Mouse (Mus musculus): ENCODE measurements at regions not wholly inside any gene's neighbourhood (a gene's known extent, or its start where the extent isn't known, plus 50 kb on each side); places are given as distances from the start of the nearest gene placed in this dataset.

DNA sequence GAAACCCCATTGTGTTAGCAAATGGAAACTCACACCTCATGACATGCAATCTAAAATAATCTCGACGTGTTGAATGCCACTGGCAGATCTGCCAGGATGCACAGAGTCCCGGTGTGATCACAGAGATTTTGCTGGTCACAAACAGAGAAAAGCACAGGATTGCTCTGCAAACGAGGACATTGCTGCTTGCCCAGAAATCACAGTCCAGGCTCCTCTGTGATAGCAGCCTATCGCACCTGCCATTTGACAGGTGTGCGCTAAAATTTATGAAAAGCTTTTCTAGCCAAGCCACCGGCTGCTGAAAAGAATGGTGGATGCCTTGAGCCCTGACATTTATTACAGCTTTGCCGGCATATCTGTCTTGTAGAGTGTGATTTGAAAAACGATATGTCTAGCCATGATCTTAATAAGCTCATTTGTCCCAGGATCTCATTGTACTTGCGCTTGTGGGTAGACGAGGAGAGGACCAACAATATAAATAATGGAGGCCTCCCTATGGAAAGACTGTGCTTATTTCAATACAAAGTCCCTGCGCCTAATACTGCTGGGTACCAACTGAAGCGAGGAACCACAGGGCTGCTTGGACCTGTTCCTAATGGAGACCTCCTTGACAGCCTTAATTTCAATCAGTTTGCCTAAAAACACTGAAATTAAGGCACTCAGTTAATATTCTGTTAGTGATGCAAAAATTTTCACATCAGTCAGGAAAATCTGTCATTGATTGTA, 365.8 kb upstream of the Cwc22 start:
- Histone ChIP-seq H3K9ac (ENCODE audit: control insufficient read depth, low read depth, low read length, poor library complexity, severe bottlenecking) (no peak overlapping the region), H3K4me1 (ENCODE audit: control insufficient read depth in 1 of 2, insufficient read depth in 2 of 2, low read length in 2 of 2) (no peaks in the 10 kb centered on the region), H3K9me3 (replicated peaks; ENCODE audit: insufficient read depth, low read length) (no peaks in the 10 kb centered on the region), H3K79me2 (ENCODE audit: control insufficient read depth, insufficient read depth, low read length, poor library complexity) (no peaks in the 10 kb centered on the region), H3K27me3 (ENCODE audit: control insufficient read depth in 1 of 2, insufficient read depth in 2 of 2, low read length in 2 of 2) (no peaks in the 10 kb centered on the region), H3K36me3 (ENCODE audit: control insufficient read depth in 1 of 2, insufficient read depth in 2 of 2, low read length in 2 of 2) (no peaks in the 10 kb centered on the region), H3K27ac (ENCODE audit: control insufficient read depth, low read depth, low read length) (no peak overlapping the region), H3K4me3 (ENCODE audit: control insufficient read depth in 1 of 2, insufficient read depth in 1 of 2, low read depth in 2 of 2, low read length in 2 of 2) (no peak overlapping the region)
- TF ChIP-seq MAFK (IDR thresholded peaks at IDR 0.05; ENCODE audit: borderline replicate concordance, low read depth, low read length) (no peak), ELF1 (IDR thresholded peaks at IDR 0.05; ENCODE audit: low read depth, low read length) (no peak)
- DNase-seq (ENCODE audit: low read depth, low spot score), result no peak

DNA sequence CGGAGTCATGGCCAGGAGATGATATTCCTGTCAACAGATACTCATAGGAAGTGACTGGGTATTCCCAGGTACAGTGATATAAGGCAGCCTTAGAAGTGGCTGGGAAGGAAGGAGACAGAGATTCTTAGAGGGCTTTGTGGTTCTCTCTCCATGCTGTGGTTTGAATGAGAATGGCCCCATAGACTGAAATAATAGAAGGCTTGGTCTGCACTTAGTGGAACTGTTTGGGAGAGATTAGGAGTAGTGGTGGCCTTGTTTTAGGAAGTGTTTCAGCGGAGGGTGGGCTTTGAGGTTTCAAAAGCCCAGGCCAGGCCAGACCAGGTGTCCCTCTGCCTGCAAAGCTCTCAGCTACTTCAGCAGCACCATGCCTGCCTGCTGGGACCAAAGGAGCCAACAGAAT, 363.2 kb upstream of the Cwc22 start:
- H3K27me3 ChIP-seq (ENCODE audit: control insufficient read depth in 1 of 2, insufficient read depth in 2 of 2, low read length in 2 of 2), result no peaks in the 10 kb centered on the region
- H3K79me2 ChIP-seq (ENCODE audit: control insufficient read depth, insufficient read depth, low read length, poor library complexity), result no peaks in the 10 kb centered on the region
- no peak for TF ChIP-seq CHD2 (IDR thresholded peaks at IDR 0.05; ENCODE audit: low read length)
- no peak for TF ChIP-seq USF1 (IDR thresholded peaks at IDR 0.05; ENCODE audit: low read depth, low read length)
- no peak for TF ChIP-seq UBTF (IDR thresholded peaks at IDR 0.05; ENCODE audit: borderline replicate concordance, insufficient read depth, low read depth, low read length)
- no peak for TF ChIP-seq ZNF384 (IDR thresholded peaks at IDR 0.05; ENCODE audit: low read depth, low read length)
- no peak for TF ChIP-seq BHLHE40 (IDR thresholded peaks at IDR 0.05; ENCODE audit: borderline replicate concordance, low read depth, low read length)
- H3K4me1 ChIP-seq (ENCODE audit: control insufficient read depth in 1 of 2, insufficient read depth in 2 of 2, low read length in 2 of 2), result no peaks in the 10 kb centered on the region
- no peak overlapping the region for H3K27ac ChIP-seq (ENCODE audit: control insufficient read depth, low read depth, low read length)
- H3K9me3 ChIP-seq (replicated peaks; ENCODE audit: insufficient read depth, low read length), result no peaks in the 10 kb centered on the region
- H3K9ac ChIP-seq (ENCODE audit: control insufficient read depth, low read depth, low read length, poor library complexity, severe bottlenecking), result no peak overlapping the region
- DNase-seq (ENCODE audit: low read depth, low spot score), result no peak
- no peaks in the 10 kb centered on the region for H3K36me3 ChIP-seq (ENCODE audit: control insufficient read depth in 1 of 2, insufficient read depth in 2 of 2, low read length in 2 of 2)
- no peak overlapping the region for H3K4me3 ChIP-seq (ENCODE audit: control insufficient read depth in 1 of 2, insufficient read depth in 1 of 2, low read depth in 2 of 2, low read length in 2 of 2)

DNA sequence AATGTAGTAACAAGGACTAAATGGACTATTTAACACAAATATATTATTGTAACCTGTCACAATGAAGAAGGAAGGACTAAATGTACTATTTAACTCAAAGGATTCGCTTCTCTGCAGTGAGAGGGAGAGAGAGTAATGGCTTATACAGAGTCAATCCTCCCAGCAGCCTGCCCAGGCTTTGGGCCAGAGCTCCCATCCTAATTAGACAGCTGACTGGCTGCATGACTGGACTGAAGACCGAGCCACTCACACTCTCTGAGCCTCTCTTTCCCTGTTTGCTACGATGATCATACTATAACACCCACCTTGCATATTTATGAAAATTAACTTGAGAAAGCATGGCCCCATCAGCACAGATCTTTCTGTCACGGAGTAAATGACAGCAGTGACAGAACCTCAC, 360.7 kb upstream of the Cwc22 start:
- no peaks in the 10 kb centered on the region for H3K79me2 ChIP-seq (ENCODE audit: control insufficient read depth, insufficient read depth, low read length, poor library complexity)
- no peak for DNase-seq (ENCODE audit: low read depth, low spot score)
- H3K4me1 ChIP-seq (ENCODE audit: control insufficient read depth in 1 of 2, insufficient read depth in 2 of 2, low read length in 2 of 2), result no peaks in the 10 kb centered on the region
- H3K27ac ChIP-seq (ENCODE audit: control insufficient read depth, low read depth, low read length), result no peak overlapping the region
- no peaks in the 10 kb centered on the region for H3K27me3 ChIP-seq (ENCODE audit: control insufficient read depth in 1 of 2, insufficient read depth in 2 of 2, low read length in 2 of 2)
- H3K9ac ChIP-seq (ENCODE audit: control insufficient read depth, low read depth, low read length, poor library complexity, severe bottlenecking), result no peak overlapping the region
- H3K36me3 ChIP-seq (ENCODE audit: control insufficient read depth in 1 of 2, insufficient read depth in 2 of 2, low read length in 2 of 2), result no peaks in the 10 kb centered on the region
- no peaks in the 10 kb centered on the region for H3K9me3 ChIP-seq (replicated peaks; ENCODE audit: insufficient read depth, low read length)
- TF ChIP-seq MAFK (IDR thresholded peaks at IDR 0.05; ENCODE audit: borderline replicate concordance, low read depth, low read length), result no peak
- TF ChIP-seq USF2 (IDR thresholded peaks at IDR 0.05; ENCODE audit: borderline replicate concordance in 1 of 2, insufficient read depth in 1 of 2, low read depth in 1 of 2, low read length in 2 of 2), result no peak
- no peak for TF ChIP-seq KAT2A (conservative IDR thresholded peaks at IDR 0.05; ENCODE audit: low read depth, low read length)
- TF ChIP-seq BHLHE40 (IDR thresholded peaks at IDR 0.05; ENCODE audit: borderline replicate concordance, low read depth, low read length), result no peak
- TF ChIP-seq ZMIZ1 (IDR thresholded peaks at IDR 0.05; ENCODE audit: low read depth, low read length), result no peak
- TF ChIP-seq POLR2AphosphoS5 (IDR thresholded peaks at IDR 0.05; ENCODE audit: borderline replicate concordance, low read depth, low read length), result no peak
- no peak for TF ChIP-seq USF1 (IDR thresholded peaks at IDR 0.05; ENCODE audit: low read depth, low read length)
- no peak for TF ChIP-seq NRF1 (IDR thresholded peaks at IDR 0.05; ENCODE audit: insufficient read depth, low read depth, low read length, poor library complexity, severe bottlenecking)
- TF ChIP-seq TCF12 (IDR thresholded peaks at IDR 0.05; ENCODE audit: low read depth, low read length), result no peak
- TF ChIP-seq GATA1 (IDR thresholded peaks at IDR 0.05; ENCODE audit: low read depth, low read length), result no peak
- TF ChIP-seq TBP (IDR thresholded peaks at IDR 0.05; ENCODE audit: low read depth, low read length), result no peak
- no peak for TF ChIP-seq CHD2 (IDR thresholded peaks at IDR 0.05; ENCODE audit: low read length)
- no peak for TF ChIP-seq MAZ (IDR thresholded peaks at IDR 0.05; ENCODE audit: low read depth, low read length)
- TF ChIP-seq POLR2AphosphoS2 (IDR thresholded peaks at IDR 0.05; ENCODE audit: low read length), result no peak
- TF ChIP-seq JUND (IDR thresholded peaks at IDR 0.05; ENCODE audit: low read depth, low read length), result no peak
- no peak for TF ChIP-seq MXI1 (IDR thresholded peaks at IDR 0.05; ENCODE audit: low read depth, low read length)
- TF ChIP-seq HCFC1 (IDR thresholded peaks at IDR 0.05; ENCODE audit: low read depth, low read length), result no peak
- TF ChIP-seq GABPA (IDR thresholded peaks at IDR 0.05; ENCODE audit: low read depth, low read length), result no peak
- TF ChIP-seq CTCF (IDR thresholded peaks at IDR 0.05 in 2 of 3, conservative IDR thresholded peaks at IDR 0.05 in 1 of 3; ENCODE audit: control insufficient read depth in 1 of 3, insufficient read depth in 1 of 3, low read depth in 2 of 3, low read length in 3 of 3, poor library complexity in 1 of 3, severe bottlenecking in 1 of 3), result no peak
- H3K4me3 ChIP-seq (ENCODE audit: control insufficient read depth in 1 of 2, insufficient read depth in 1 of 2, low read depth in 2 of 2, low read length in 2 of 2), result no peak overlapping the region
